7 mouse cellular contexts compared by ENCODE assay signal in genomic region chr1:166843397-166843877, GRCm38 (mm10).
A peak's percentile ranks its signal among the peaks of the same experiment; 100 is the strongest.
DNase-seq lines count a peak whose midpoint lies in the region; ATAC-seq and TF ChIP-seq lines count a peak whose summit lies in the region.

No protein-coding gene starts in this region.

- no peaks in the 10 kb centered on the region for H3K9me3 ChIP-seq in forebrain, embryonic 15.5 days
- H3K9me3 ChIP-seq in midbrain, embryonic 15.5 days, result no peaks in the 10 kb centered on the region

- no peak overlapping the region for H3K27ac ChIP-seq in thymus, adult 2 months (ENCODE audit: control insufficient read depth, insufficient read depth, low read length)
- peak overlapping the region; percentile 65 for H3K27ac ChIP-seq in forebrain, embryonic 15.5 days (replicated peaks)
- H3K27ac ChIP-seq in kidney, adult 2 months (ENCODE audit: insufficient read depth, low read depth, low read length), result no peak overlapping the region
- H3K27ac ChIP-seq in midbrain, embryonic 15.5 days, result peak overlapping the region; percentile 79

- H3K9ac ChIP-seq in forebrain, embryonic 15.5 days (replicated peaks), result peak overlapping the region; percentile 26; the same call in 1 of the 2 replicates
- peak overlapping the region; percentile 33 for H3K9ac ChIP-seq in midbrain, embryonic 15.5 days

- H3K36me3 ChIP-seq in thymus, adult 2 months (ENCODE audit: control insufficient read depth, insufficient read depth, low read length), result no peaks in the 10 kb centered on the region
- no peaks in the 10 kb centered on the region for H3K36me3 ChIP-seq in forebrain, embryonic 15.5 days
- H3K36me3 ChIP-seq in kidney, adult 2 months (ENCODE audit: control insufficient read depth, insufficient read depth, low read length), result no peaks in the 10 kb centered on the region
- no peaks in the 10 kb centered on the region for H3K36me3 ChIP-seq in midbrain, embryonic 15.5 days (replicated peaks)

- H3K4me3 ChIP-seq in thymus, adult 2 months (ENCODE audit: control insufficient read depth, insufficient read depth, low read length), result no peak overlapping the region
- peak overlapping the region; percentile 22 for H3K4me3 ChIP-seq in forebrain, embryonic 15.5 days
- no peak overlapping the region for H3K4me3 ChIP-seq in kidney, adult 2 months (ENCODE audit: insufficient read depth, low read depth, low read length)
- H3K4me3 ChIP-seq in midbrain, embryonic 15.5 days, result peak overlapping the region; percentile 25

- TF ChIP-seq POLR2A in thymus, adult 2 months (IDR thresholded peaks at IDR 0.05; ENCODE audit: control insufficient read depth, extremely low read depth, insufficient read depth, low read length, poor library complexity), result no peak
- no peak for TF ChIP-seq POLR2A in kidney, adult 2 months (IDR thresholded peaks at IDR 0.05; ENCODE audit: low read depth, low read length)

- 8% methylated on average over 11 of the region's 11 CpGs for WGBS in thymus, adult 2 months
- under 1% methylated on average over 11 of the region's 11 CpGs for WGBS in forebrain, embryonic 15.5 days
- 1% methylated on average over 11 of the region's 11 CpGs for WGBS in kidney, adult 2 months
- 0% methylated on average over 11 of the region's 11 CpGs for WGBS in midbrain, embryonic 15.5 days

- DNase-seq in thymus, adult 2 months, result peak; percentile 32
- DNase-seq in thymus, postnatal 10 days (ENCODE audit: low spot score in 2 of 2), result no peak
- DNase-seq in kidney, adult 2 months, result peak; percentile 53
- DNase-seq in left cerebral cortex, adult 18-20 months (ENCODE audit: low spot score in 2 of 2), result no peak

- H3K4me2 ChIP-seq in forebrain, embryonic 15.5 days (replicated peaks), result peak overlapping the region; percentile 38
- H3K4me2 ChIP-seq in midbrain, embryonic 15.5 days, result peak overlapping the region; percentile 51

- no peak for TF ChIP-seq CTCF in thymus, adult 2 months (IDR thresholded peaks at IDR 0.05; ENCODE audit: borderline replicate concordance, control insufficient read depth, extremely low read depth, insufficient read depth, low read length, poor library complexity)
- no peak for TF ChIP-seq CTCF in kidney, adult 2 months (conservative IDR thresholded peaks at IDR 0.05; ENCODE audit: insufficient read depth, insufficient read length, low read depth, low read length)

- no peaks in the 10 kb centered on the region for H3K27me3 ChIP-seq in thymus, adult 2 months (ENCODE audit: control insufficient read depth, insufficient read depth, low read length)
- H3K27me3 ChIP-seq in forebrain, embryonic 15.5 days, result no peaks in the 10 kb centered on the region
- no peaks in the 10 kb centered on the region for H3K27me3 ChIP-seq in kidney, adult 2 months (replicated peaks; ENCODE audit: control insufficient read depth, insufficient read depth, low read length)
- no peaks in the 10 kb centered on the region for H3K27me3 ChIP-seq in midbrain, embryonic 15.5 days (replicated peaks)

- peak; percentile 53 for ATAC-seq in forebrain, embryonic 15.5 days (replicated peaks)
- ATAC-seq in midbrain, embryonic 15.5 days (replicated peaks), result peak; percentile 60
- ATAC-seq in erythroid progenitor cell, adult 5-6 weeks (replicated peaks; ENCODE audit: low FRiP score, poor library complexity, severe bottlenecking), result no peak

- peaks cover 3% of the 10 kb centered on the region; the same call in 1 of the 2 replicates for H3K4me1 ChIP-seq in thymus, adult 2 months (replicated peaks; ENCODE audit: control insufficient read depth, insufficient read depth, low read length)
- H3K4me1 ChIP-seq in forebrain, embryonic 15.5 days, result peaks cover 28% of the 10 kb centered on the region
- H3K4me1 ChIP-seq in kidney, adult 2 months (ENCODE audit: control insufficient read depth, insufficient read depth, low read length), result no peaks in the 10 kb centered on the region
- peaks cover 24% of the 10 kb centered on the region for H3K4me1 ChIP-seq in midbrain, embryonic 15.5 days

Comparison
In these comparisons a context has a peak if more than half of its experiments do, and no peak if none do; other contexts are left out.
1. DNase-seq: peak in thymus, adult 2 months (single experiment) and kidney, adult 2 months (single experiment); none in thymus, postnatal 10 days (0 of 2) and left cerebral cortex, adult 18-20 months (0 of 2).
2. H3K27ac ChIP-seq: peak in forebrain, embryonic 15.5 days (single experiment) and midbrain, embryonic 15.5 days (single experiment); none in thymus, adult 2 months (single experiment) and kidney, adult 2 months (single experiment).
3. H3K4me3 ChIP-seq: peak in forebrain, embryonic 15.5 days (single experiment) and midbrain, embryonic 15.5 days (single experiment); none in thymus, adult 2 months (single experiment) and kidney, adult 2 months (single experiment).